Mouse (Mus musculus): ENCODE results near the gene Egf.

The Egf gene

GRCm38 (mm10) chr3:129714542-129715145 is 40.5 kb downstream of the Egf start:
- no peak for DNase-seq

GRCm38 (mm10) chr3:129708157-129708556 is 47.0 kb downstream of the Egf start:
- peak; percentile 72 to 77 for DNase-seq

DNA sequence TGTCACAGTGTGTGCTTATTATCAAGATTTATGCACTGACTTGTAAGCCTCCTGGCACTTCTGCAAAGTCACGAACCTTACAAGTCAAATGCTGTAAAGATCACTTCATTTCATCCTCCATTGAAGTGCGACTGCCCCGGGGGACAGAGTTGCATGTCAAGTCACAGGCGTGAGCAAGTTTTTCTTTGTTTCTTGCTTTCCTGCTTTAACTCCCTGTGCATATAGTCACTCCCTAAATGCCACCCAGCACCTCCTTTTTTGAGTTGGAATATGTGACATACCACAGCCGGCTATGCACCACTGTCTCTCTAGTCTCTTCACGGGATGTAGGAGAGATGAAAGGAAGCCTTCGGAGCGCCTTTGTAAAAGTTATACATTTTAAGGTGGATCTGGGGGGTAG is 56.2 kb downstream of the Egf start:
- peak; percentile 41 to 66 for DNase-seq

- DNase-seq = no peak
These were observed 56.8 kb downstream of the Egf start for GRCm38 (mm10) chr3:129698365-129698764.

DNA sequence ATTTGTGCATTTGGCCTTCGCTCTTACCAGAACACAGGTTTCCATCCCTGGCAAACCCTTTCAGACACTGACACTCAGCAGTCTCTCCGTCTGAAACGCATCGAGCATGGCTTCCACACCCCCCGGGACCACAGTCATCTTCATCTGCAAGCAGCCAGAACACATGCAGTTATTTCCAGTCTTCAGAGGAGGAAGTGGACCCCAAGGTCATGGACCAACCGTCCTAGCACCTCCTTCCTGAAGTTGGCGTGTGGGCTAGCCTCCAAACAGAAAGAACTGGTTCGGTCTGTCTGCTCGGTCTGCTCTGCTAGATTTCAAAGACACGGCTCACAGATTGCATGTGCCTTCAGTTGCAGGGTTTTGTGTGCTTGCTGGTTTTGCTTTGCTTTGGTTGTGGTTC is 57.4 kb downstream of the Egf start:
- DNase-seq = no peak

GRCm38 (mm10) chr3:129695943-129696342 is 59.2 kb downstream of the Egf start:
- DNase-seq = no peak

GRCm38 (mm10) chr3:129693581-129693980 is 61.5 kb downstream of the Egf start:
- DNase-seq = no peak

- DNase-seq = no peak
These were observed 62.3 kb downstream of the Egf start for GRCm38 (mm10) chr3:129692816-129693215.

DNA sequence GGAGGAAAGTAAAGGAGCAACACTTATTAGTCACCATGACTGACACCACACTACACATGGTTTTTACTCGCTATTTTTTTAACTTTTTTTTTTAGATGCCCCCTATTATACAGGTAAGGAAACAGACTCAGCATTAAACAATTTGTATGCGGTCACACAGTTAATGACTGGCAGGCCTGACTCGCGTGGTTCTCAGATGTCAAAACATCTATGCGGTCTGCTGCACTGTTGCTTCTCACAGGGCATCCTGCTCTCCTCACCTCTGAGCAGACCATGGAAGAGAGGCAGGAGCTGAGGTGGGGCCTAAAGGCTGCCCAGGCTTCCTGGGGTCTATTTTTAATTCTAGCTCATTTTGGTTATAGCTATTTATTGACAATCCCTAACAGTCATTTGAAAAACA is 67.7 kb downstream of the Egf start:
- DNase-seq = no peak

DNA sequence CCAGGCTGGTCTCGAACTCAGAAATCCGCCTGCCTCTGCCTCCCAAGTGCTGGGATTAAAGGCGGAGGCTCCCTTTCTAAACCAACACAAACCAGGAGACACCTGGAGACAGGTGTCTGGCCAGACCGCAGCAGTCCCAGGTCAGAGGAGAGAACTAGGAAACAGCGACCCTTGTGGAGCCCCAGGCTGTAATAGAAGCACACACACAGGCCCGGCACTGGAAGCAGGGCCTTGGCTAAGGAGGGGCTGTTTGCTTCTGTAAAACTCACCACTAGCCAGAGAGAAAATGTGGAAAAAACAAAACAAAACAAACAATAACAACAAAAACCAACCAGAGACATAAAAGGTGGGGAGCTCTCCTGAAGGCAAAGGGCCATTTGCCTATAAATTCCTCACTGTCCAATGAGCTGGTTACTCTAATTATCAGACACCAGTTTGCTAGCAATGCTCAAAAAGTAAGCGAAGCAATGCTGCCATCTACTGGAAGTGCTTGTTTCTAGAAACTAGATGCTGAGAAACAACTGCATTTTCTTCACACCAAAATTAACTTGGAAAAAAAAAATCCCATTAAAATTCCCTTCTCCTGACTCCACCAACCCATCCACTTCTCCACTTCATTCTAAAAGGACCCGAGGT is 68.3 kb downstream of the Egf start:
- DNase-seq = peak; percentile 65 to 71

DNA sequence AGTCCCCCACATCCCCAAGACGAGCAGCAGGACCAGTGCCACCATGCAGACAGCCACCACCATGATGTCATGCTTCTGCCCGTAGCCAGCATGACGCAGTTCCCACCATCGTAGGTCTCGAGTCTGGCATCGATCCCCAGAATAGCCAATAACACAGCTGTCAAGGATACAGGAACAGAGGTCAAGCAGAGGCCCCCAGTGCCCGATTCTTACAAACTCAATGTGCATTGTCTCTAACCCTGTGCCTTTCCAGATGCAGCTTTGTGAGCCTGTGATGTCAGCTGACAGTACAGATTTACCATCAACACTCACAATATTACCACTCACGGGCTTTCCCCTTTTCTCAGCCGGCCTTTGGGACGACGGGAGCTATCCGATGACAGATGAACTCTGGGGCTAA is 68.9 kb downstream of the Egf start:
- DNase-seq = no peak

DNA sequence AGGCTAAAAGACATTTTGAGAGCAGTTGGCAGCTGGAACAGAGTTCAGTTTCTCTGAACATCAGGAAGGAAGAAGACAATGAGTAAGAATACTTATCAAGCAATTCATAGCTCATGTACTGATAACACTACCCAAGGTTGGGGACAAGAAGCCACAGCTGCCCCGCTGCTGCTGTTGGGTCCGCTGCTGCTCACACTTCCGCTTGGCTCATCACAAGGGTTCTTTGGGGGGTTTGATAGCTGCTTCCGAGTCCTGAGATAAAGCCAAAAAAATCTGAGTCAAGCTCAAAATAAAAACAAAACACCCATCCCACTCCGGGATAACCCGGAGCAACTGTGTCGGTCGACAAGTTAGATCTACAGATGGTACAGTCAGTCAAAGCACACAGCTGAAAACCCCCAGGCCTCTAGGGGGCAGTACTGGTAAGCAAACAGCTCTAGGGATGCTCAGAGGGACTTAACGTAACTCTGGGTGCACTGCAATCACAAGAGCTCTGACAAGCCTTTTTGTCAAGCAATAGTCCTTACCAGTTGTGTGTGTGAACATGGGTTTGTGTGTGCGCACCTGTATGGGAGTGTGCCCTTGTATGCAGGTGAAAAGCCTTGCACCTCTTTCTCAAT is 71.9 kb downstream of the Egf start:
- DNase-seq = peak; percentile 42 to 48

DNA sequence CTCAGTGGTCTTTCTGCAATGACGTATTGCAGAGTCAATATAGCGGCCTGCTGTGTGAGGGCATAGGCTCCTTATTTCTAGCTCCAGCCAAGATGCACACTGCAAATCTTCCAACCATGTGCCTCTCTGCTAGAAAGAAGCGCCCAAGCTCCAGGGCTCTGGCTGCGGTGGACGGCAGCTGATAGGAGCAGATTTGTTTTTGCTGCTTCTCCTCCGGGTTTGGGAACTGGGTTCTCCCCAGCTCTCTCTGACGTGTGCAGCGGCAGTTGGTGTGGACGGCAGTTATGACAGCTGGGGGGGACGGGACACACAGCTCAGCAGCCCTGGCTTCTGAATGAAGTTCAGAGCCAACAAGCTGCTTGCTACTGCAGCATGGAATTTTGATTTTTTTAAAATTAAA is 72.7 kb downstream of the Egf start:
- peak; percentile 23 to 35 for DNase-seq

DNA sequence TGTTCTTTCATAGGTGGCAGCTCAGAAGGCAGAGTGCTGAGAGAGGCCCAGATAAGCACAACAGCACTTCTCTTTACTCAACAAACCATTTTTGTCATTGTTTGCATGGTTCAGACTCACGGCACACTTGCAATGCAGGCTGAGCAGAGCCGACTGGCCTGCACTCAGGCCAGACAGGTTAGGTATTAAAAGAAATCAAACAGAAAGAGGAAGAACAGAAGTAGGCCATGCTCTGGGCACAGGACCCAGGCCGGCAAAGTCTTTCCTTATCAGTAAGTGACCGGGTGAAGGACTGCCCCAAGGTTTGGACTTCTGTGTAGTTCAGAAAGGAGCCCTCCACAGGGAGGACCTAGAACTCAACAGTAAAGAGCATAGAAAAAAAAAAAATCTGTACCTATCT is 73.3 kb downstream of the Egf start:
- peak in 1 of 2 experiments; percentile 9 for DNase-seq

DNA sequence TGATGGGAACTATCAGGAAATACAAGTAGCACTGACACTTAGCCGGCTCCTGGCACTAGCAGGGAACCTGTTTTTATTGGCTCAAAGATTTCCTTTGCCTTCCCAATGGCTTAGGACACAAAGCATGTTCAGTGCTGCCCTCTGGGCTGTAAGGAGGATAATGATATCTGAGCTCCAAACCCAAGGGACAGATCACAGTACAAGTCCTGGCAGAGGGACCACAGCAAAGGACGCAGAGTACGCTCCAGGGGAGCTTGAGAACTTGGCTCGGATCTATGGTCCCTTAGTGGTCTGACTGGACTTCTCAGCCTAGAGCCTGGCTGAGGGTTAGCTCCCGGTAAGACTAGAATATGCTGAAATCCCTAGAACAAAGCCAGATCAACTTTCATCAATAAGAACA is 74.9 kb downstream of the Egf start:
- peak in 1 of 2 experiments; percentile 33 for DNase-seq

- DNase-seq = no peak
These were observed 79.2 kb downstream of the Egf start for GRCm38 (mm10) chr3:129675923-129676322.

DNA sequence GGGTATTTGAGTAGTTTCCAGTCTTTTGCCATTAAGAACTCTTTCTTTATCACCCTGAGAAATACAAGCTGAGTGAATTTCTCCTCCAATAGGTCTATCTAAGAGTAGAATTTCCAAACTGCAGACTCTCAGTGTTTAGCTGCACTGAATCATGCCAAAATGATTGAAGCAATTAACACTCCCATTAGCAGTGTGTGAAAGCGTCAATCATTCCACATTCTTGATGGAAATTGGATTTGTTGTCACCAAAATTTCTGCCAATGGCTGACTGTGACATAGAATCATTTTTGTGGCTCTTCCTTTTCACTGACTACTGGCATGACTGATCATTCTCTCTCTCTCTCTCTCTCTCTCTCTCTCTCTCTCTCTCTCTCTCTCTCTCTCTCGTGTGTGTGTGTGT is 91.2 kb downstream of the Egf start:
- no peak for DNase-seq

- DNase-seq = no peak
These were observed 96.3 kb downstream of the Egf start for GRCm38 (mm10) chr3:129658776-129659175.

- DNase-seq = no peak
These were observed 97.3 kb downstream of the Egf start for GRCm38 (mm10) chr3:129657775-129658174.

- DNase-seq = no peak
These were observed 97.9 kb downstream of the Egf start for GRCm38 (mm10) chr3:129657222-129657621.

GRCm38 (mm10) chr3:129656540-129656939 is 98.6 kb downstream of the Egf start:
- DNase-seq = no peak

DNA sequence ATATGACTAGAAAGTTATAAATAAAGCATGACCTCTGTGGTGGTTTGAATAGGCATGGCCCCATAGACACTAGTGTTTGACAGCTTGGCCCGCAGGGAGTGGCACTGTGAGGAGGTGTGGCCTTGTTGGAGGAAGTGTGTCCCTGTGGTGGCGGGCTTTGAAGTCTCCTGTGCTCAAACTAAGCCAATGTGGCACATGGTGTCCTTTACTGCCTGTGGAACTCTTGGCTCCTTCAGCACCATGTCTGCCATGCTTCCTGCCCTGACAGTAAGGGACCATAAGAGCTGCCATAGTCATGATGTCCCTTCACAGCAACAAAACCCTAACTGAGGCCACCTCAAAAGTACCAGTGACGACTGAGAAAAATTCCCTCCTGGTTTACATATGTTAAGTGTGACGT is 102.6 kb downstream of the Egf start:
- DNase-seq = no peak

DNA sequence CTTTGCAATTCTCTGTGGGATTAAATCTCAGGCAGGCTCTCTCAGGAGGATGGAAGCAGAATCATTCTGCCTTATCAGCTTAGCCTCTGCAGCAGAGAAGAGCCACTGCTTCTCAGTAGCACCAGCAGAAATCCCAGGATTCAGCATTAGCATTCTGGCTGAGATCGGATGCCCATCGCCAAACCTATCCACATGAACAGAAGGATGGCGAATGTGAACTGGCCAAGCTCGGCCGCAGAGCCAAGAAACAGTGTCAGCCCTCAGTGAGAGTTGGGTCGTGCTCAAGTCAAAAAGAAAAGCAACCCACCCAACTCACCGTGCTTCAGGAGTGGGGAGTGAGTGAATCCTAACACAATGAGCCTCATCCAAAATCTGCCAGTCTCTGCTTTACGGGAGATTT is 103.4 kb downstream of the Egf start:
- DNase-seq = no peak

DNA sequence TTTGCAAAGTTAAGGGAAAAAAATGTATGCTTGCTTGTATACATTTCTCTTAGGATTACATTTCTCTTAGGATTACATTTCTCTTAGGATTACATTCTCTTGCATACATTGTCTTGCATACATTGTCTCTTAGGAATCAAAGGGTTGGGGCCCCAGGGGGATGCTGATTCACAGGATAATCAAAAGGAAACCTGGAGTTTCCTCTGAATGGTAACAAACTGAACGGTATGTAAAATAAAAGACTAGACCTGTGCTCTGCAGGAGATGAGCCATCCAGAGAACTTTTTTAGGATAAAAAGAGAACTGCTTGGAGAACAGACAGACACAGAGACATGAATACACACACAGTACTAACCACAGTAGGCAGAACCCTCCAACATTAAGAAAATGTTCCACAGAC is 104.2 kb downstream of the Egf start:
- no peak for DNase-seq

DNA sequence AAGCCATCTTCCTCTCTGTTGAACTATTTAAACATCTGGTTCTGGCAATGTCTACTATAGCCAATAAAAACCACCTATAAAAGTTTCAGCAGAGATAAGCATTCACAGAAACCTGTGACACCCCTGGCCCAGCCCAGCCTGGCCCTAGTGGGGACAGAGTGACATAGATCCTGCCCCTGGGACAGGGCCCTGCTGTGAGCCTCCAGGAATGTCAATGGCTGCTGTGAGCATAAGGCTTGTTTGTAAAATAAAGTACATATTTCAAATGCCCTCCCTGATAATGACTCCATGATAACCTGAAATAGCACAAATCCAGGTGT is 104.9 kb downstream of the Egf start:
- DNase-seq = no peak
